Mouse (Mus musculus) lung, adult 18-20 months (tissue): ENCODE measurements around the gene Phgr1.

Experiments
- DNase-seq, 2 experiments: peaks; one replicate each; pipeline ENCODE4 v3.0.0; 2022; ENCODE audit warnings: mixed read lengths in 2 of 2

Phgr1 gene

DNA sequence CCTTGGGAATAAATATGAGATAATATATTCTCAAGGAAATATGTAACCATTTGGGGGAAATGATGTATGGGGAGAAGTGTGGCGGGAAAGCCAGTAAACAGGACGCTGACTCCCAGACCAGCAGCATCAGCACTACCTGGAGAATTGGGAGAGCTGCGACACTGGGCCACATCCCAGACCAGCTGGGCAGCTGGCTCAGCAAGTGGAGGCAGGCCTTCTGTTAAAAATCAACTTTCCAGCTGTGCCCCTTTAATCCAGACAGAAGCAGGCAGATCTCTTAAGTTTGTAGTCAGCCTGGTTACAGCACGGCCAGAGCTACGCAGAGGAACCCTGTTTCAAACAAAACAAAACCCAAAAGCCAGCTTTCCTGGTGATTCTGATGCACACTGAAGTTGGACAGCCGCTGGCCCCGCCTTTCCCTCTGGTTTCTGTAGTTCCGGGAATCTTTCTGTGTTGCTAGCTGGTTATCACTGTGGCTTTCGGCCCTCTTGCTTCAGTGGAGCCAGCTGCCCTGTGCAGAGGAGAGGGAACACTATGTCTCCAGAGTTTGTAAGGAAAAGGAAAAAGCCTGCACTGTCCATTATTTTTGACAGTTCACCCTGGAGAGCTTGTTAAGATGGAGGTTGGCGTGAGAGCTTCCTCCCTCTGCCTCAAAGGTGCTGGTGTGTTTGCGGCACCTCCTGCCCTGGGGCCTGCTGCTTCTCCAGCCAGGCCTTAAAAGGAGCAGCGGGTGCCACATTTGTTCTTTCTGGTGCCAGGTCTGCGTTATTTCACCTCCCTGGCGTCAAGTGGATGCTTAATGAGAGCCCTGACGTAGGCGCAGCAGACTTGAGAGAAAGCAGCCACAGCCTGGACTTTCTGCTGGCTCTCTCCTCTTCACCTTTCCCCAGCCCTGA is 20.4 kb upstream of the Phgr1 start:
- DNase-seq, result peak in 1 of 2 experiments; percentile 65

- no peak for DNase-seq
These were observed 19.8 kb upstream of the Phgr1 start for GRCm38 (mm10) chr2:118752792-118753108.

- no peak for DNase-seq
These were observed 18.4 kb upstream of the Phgr1 start for GRCm38 (mm10) chr2:118754143-118754542.

DNA sequence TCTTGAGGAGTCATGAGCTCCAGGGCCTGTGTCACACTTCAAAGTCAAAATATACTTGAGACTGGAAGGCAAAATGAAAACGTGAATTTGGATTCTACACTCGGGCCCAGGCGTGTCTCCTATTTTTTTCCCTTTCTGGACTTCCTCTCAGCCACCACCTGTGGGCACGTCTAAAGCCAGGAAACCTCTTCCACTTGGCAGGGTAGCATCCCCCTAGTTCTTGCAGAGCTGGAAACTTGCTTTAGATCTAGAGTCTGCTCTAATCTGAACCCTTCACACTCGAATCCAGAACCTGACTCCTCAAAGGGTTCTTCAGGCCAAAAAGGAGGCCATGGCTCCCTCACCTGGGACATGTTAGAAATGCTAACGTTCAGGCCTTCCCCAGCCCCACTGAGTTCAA is 17.2 kb upstream of the Phgr1 start:
- no peak for DNase-seq

DNA sequence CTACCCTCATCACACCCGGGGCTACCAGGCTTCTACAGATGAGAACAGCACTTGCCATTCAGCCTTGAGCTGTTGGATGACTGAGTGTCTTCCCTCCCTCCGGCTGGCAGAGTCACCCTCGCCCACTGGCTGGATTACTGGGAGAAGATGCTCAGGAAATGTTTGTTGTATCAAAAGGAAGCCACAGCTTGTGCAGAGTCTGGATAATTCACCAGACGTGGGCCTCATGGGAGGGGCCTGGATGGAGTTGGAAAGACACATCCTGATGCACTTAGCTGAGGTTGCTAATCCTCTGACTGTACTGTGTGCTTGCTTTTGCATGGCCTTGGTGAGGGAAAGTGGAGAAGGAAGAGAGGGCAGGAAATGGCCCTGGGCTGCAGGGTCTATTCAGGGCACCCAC is 16.5 kb upstream of the Phgr1 start:
- DNase-seq, result no peak

DNA sequence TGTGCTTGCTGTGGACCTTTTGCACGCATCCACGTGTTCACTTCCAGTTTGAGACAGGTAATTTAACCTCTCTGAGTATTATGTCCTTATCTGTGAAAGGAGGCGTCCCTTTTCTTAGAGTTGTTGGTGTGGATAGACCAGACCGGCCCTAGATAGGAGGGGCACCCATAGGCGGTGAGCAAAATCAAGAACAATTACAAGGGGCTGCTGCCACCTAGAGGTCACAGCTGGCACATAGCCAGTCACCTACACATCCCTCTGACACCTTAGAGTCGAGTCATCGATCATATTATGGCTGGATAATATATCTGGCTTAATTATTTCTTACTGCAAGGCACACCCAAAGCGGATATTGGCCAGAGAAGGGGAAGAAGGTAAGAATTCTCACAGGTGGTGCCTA is 12.7 kb upstream of the Phgr1 start:
- DNase-seq, result peak; percentile 64 to 77

GRCm38 (mm10) chr2:118760311-118761025 is 12.1 kb upstream of the Phgr1 start:
- no peak for DNase-seq

- no peak for DNase-seq
These were observed 11.2 kb upstream of the Phgr1 start for GRCm38 (mm10) chr2:118761358-118761757.

GRCm38 (mm10) chr2:118761906-118762783 is 10.4 kb upstream of the Phgr1 start, which contains the start of gene Ccdc9b:
Gene Ccdc9b, minus strand, starts transcription at chr2:118762661.
- DNase-seq, result peak; percentile 97

- DNase-seq, result no peak
These were observed 9.8 kb upstream of the Phgr1 start for GRCm38 (mm10) chr2:118762784-118763148.

GRCm38 (mm10) chr2:118763469-118763868 is 9.1 kb upstream of the Phgr1 start:
- DNase-seq, result peak; percentile 80 to 87

- peak in 1 of 2 experiments; percentile 70 for DNase-seq
These were observed 8.3 kb upstream of the Phgr1 start for GRCm38 (mm10) chr2:118764094-118764831.

DNA sequence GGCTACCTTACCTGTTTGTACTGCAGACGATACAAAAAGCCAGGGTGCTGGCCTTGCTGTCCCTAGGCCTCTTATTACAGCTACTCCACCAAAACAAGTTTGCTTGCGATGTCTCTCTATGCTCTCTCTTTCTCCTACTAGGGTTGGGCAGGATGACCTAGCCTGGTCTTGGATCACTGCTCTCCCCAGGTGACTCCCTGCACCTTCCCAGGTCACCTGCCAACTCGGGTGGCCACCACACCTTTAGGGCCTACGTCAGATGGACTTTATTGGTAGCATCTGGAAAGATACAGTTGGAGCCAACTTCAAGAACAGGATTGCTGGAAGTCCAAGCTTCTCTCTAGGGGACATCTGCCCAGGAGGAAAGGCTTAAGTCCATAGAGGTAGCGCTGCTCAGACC is 7.7 kb upstream of the Phgr1 start:
- no peak for DNase-seq

- peak in 1 of 2 experiments; percentile 52 for DNase-seq
These were observed 6.2 kb upstream of the Phgr1 start for GRCm38 (mm10) chr2:118766041-118767033.

DNA sequence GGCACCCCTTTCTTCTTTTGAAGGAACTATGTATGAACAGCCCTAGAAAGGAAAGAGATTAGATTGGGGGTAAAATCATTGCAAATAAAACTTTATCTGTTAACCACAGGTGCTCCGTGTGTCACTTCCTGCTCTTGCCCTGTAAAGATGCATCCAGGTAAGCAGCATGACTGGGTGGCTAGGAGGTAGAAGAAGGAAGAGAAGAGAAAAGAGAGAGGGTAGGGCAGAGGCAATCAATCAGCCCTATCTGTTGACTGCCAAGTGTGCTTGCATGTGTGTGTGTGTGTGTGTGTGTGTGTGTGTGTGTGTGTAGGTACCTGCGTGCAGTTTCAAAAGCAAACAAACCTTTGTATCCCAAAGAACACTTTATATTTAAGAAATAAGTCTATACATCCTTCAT is 2.0 kb downstream of the Phgr1 start:
- DNase-seq, result no peak

- no peak for DNase-seq
These were observed 2.8 kb downstream of the Phgr1 start for GRCm38 (mm10) chr2:118775396-118775795.

GRCm38 (mm10) chr2:118775846-118776245 is 3.3 kb downstream of the Phgr1 start:
- DNase-seq, result no peak

GRCm38 (mm10) chr2:118776295-118776694 is 3.7 kb downstream of the Phgr1 start:
- no peak for DNase-seq

GRCm38 (mm10) chr2:118778418-118778817 is 5.8 kb downstream of the Phgr1 start:
- DNase-seq, result no peak

DNA sequence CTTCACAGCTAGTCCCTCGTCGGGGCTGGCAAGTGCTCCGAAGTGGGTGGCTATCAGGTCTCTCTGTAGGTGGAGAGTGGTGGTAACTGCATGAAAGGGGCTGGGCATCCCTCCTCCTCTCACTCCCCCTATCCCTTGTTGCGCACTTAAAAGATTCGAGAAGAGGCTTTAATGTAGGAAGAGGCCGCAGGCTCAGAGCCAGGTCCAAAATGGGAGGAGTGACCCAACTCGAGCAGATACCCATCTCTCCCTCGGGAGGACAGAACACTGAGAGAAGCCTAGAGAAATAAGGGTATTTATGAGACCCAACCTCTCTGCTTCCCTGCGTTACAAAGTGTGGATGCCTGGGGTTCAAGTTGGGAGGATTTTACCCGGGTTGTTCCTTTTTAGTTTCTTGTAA is 6.5 kb downstream of the Phgr1 start:
- no peak for DNase-seq
